Mouse (Mus musculus): Measurements from ENCODE around the gene Strip1. TPM values are rescaled to one million over a fixed set of nuclear protein-coding genes. Genes with fewer than 3 reads are reported as not detected.

The Strip1 gene
- polyA plus RNA-seq, 1 experiment from 2014 or later: 45.0 TPM

- no peak overlapping the region for H3K9ac ChIP-seq
- H3K4me1 ChIP-seq: peaks cover 17% of the 10 kb centered on the region
- H3K27ac ChIP-seq: no peak overlapping the region
- no peaks in the 10 kb centered on the region for H3K9me3 ChIP-seq (replicated peaks)
- H3K27me3 ChIP-seq: peaks cover 100% of the 10 kb centered on the region
- ATAC-seq (replicated peaks; ENCODE audit: low FRiP score): no peak
- H3K4me3 ChIP-seq (replicated peaks): no peak overlapping the region
- no peak overlapping the region for H3K4me2 ChIP-seq
- WGBS: 9% methylated on average over 1 of the region's 1 CpGs
- H3K36me3 ChIP-seq: no peaks in the 10 kb centered on the region
Observed at GRCm38 (mm10) chr3:107583893-107584292, 47.6 kb downstream of the Strip1 start.

GRCm38 (mm10) chr3:107582875-107583767 is 48.4 kb downstream of the Strip1 start:
- H3K9ac ChIP-seq: no peak overlapping the region
- peaks cover 100% of the 10 kb centered on the region for H3K27me3 ChIP-seq
- H3K36me3 ChIP-seq: no peaks in the 10 kb centered on the region
- ATAC-seq (replicated peaks; ENCODE audit: low FRiP score): no peak
- H3K4me3 ChIP-seq (replicated peaks): peak overlapping the region; percentile 41
- peak overlapping the region; percentile 61 for H3K4me2 ChIP-seq
- peaks cover 17% of the 10 kb centered on the region for H3K4me1 ChIP-seq
- WGBS: 1% methylated on average over 65 of the region's 65 CpGs
- no peaks in the 10 kb centered on the region for H3K9me3 ChIP-seq (replicated peaks)
- no peak overlapping the region for H3K27ac ChIP-seq

GRCm38 (mm10) chr3:107582130-107582874 is 49.2 kb downstream of the Strip1 start:
- peak overlapping the region; percentile 41 for H3K4me3 ChIP-seq (replicated peaks)
- H3K27me3 ChIP-seq: peaks cover 98% of the 10 kb centered on the region
- peaks cover 17% of the 10 kb centered on the region for H3K4me1 ChIP-seq
- H3K9me3 ChIP-seq (replicated peaks): no peaks in the 10 kb centered on the region
- 3% methylated on average over 18 of the region's 18 CpGs for WGBS
- H3K36me3 ChIP-seq: no peaks in the 10 kb centered on the region
- H3K27ac ChIP-seq: no peak overlapping the region
- ATAC-seq (replicated peaks; ENCODE audit: low FRiP score): no peak
- no peak overlapping the region for H3K9ac ChIP-seq
- peak overlapping the region; percentile 61 for H3K4me2 ChIP-seq

- Histone ChIP-seq H3K36me3 (no peaks in the 10 kb centered on the region), H3K4me3 (replicated peaks) (no peak overlapping the region), H3K27me3 (peaks cover 95% of the 10 kb centered on the region), H3K9ac (no peak overlapping the region), H3K4me2 (no peak overlapping the region), H3K9me3 (replicated peaks) (no peaks in the 10 kb centered on the region), H3K27ac (no peak overlapping the region), H3K4me1 (peaks cover 17% of the 10 kb centered on the region)
- ATAC-seq (replicated peaks; ENCODE audit: low FRiP score): no peak
- 6% methylated on average over 15 of the region's 15 CpGs for WGBS
Observed at GRCm38 (mm10) chr3:107581103-107582010, 50.1 kb downstream of the Strip1 start.

- Histone ChIP-seq H3K9me3 (replicated peaks) (no peaks in the 10 kb centered on the region), H3K4me3 (replicated peaks) (no peak overlapping the region), H3K27ac (no peak overlapping the region), H3K4me1 (peaks cover 17% of the 10 kb centered on the region), H3K9ac (no peak overlapping the region), H3K27me3 (peaks cover 76% of the 10 kb centered on the region), H3K4me2 (no peak overlapping the region), H3K36me3 (no peaks in the 10 kb centered on the region)
- no peak for ATAC-seq (replicated peaks; ENCODE audit: low FRiP score)
- 9% methylated on average over 4 of the region's 4 CpGs for WGBS
Observed at GRCm38 (mm10) chr3:107579466-107579865, 52.0 kb downstream of the Strip1 start.

GRCm38 (mm10) chr3:107577810-107578390 is 53.6 kb downstream of the Strip1 start:
- H3K27me3 ChIP-seq: peaks cover 63% of the 10 kb centered on the region
- no peak overlapping the region for H3K9ac ChIP-seq
- no peaks in the 10 kb centered on the region for H3K36me3 ChIP-seq
- ATAC-seq (replicated peaks; ENCODE audit: low FRiP score): no peak
- WGBS: 40% methylated on average over 3 of the region's 3 CpGs
- H3K4me3 ChIP-seq (replicated peaks): no peak overlapping the region
- H3K4me1 ChIP-seq: peaks cover 11% of the 10 kb centered on the region
- H3K9me3 ChIP-seq (replicated peaks): no peaks in the 10 kb centered on the region
- H3K27ac ChIP-seq: no peak overlapping the region
- H3K4me2 ChIP-seq: no peak overlapping the region

GRCm38 (mm10) chr3:107576807-107577206 is 54.7 kb downstream of the Strip1 start:
- peaks cover 62% of the 10 kb centered on the region for H3K27me3 ChIP-seq
- H3K36me3 ChIP-seq: no peaks in the 10 kb centered on the region
- no peak for ATAC-seq (replicated peaks; ENCODE audit: low FRiP score)
- 72% methylated on average over 3 of the region's 3 CpGs for WGBS
- H3K9me3 ChIP-seq (replicated peaks): no peaks in the 10 kb centered on the region
- peaks cover 6% of the 10 kb centered on the region; the same call in 1 of the 2 replicates for H3K4me1 ChIP-seq
- H3K9ac ChIP-seq: no peak overlapping the region
- no peak overlapping the region for H3K4me2 ChIP-seq
- H3K27ac ChIP-seq: no peak overlapping the region
- no peak overlapping the region for H3K4me3 ChIP-seq (replicated peaks)

- no peak overlapping the region for H3K4me3 ChIP-seq (replicated peaks)
- ATAC-seq (replicated peaks; ENCODE audit: low FRiP score): no peak
- no peak overlapping the region for H3K27ac ChIP-seq
- no peak overlapping the region for H3K4me2 ChIP-seq
- H3K9me3 ChIP-seq (replicated peaks): no peaks in the 10 kb centered on the region
- peaks cover 59% of the 10 kb centered on the region for H3K27me3 ChIP-seq
- WGBS: 55% methylated on average over 2 of the region's 2 CpGs
- no peaks in the 10 kb centered on the region for H3K4me1 ChIP-seq
- H3K9ac ChIP-seq: no peak overlapping the region
- no peaks in the 10 kb centered on the region for H3K36me3 ChIP-seq
Observed at GRCm38 (mm10) chr3:107571205-107571604, 60.3 kb downstream of the Strip1 start.

- Histone ChIP-seq H3K36me3 (no peaks in the 10 kb centered on the region), H3K27me3 (peaks cover 73% of the 10 kb centered on the region), H3K9ac (no peak overlapping the region), H3K4me2 (no peak overlapping the region), H3K4me3 (replicated peaks) (no peak overlapping the region), H3K9me3 (replicated peaks) (no peaks in the 10 kb centered on the region), H3K4me1 (peaks cover 2% of the 10 kb centered on the region; the same call in 1 of the 2 replicates), H3K27ac (no peak overlapping the region)
- 64% methylated on average over 4 of the region's 4 CpGs for WGBS
- no peak for ATAC-seq (replicated peaks; ENCODE audit: low FRiP score)
Observed at GRCm38 (mm10) chr3:107568721-107569120, 62.8 kb downstream of the Strip1 start.

- ATAC-seq (replicated peaks; ENCODE audit: low FRiP score): no peak
- no peaks in the 10 kb centered on the region for H3K36me3 ChIP-seq
- H3K27me3 ChIP-seq: peaks cover 75% of the 10 kb centered on the region
- no peak overlapping the region for H3K4me2 ChIP-seq
- H3K27ac ChIP-seq: no peak overlapping the region
- no peaks in the 10 kb centered on the region for H3K9me3 ChIP-seq (replicated peaks)
- WGBS: 68% methylated on average over 7 of the region's 7 CpGs
- H3K4me3 ChIP-seq (replicated peaks): no peak overlapping the region
- H3K9ac ChIP-seq: no peak overlapping the region
- peaks cover 5% of the 10 kb centered on the region; the same call in 1 of the 2 replicates for H3K4me1 ChIP-seq
Observed at GRCm38 (mm10) chr3:107567766-107568165, 63.7 kb downstream of the Strip1 start.

GRCm38 (mm10) chr3:107565331-107565730 is 66.2 kb downstream of the Strip1 start:
- 13% methylated on average over 3 of the region's 3 CpGs for WGBS

More at GRCm38 (mm10) chr3:107565331-107565730, 66.2 kb downstream of the Strip1 start:
- Histone ChIP-seq H3K4me3 (replicated peaks) (no peak overlapping the region), H3K4me1 (peaks cover 10% of the 10 kb centered on the region; the same call in 1 of the 2 replicates), H3K27ac (no peak overlapping the region), H3K27me3 (peaks cover 76% of the 10 kb centered on the region), H3K9ac (no peak overlapping the region), H3K36me3 (no peaks in the 10 kb centered on the region), H3K9me3 (replicated peaks) (no peaks in the 10 kb centered on the region), H3K4me2 (no peak overlapping the region)
- no peak for ATAC-seq (replicated peaks; ENCODE audit: low FRiP score)

Measured in kidney, embryonic 15.5 days (tissue).